Mouse (Mus musculus) testis, adult 2 months (tissue): ENCODE results near the gene Zbtb48. TPM values are rescaled to one million over a fixed set of nuclear protein-coding genes. Genes with fewer than 3 reads are reported as not detected.
"Not testable (repeated sequence)": the region's sequence is repeated elsewhere in the genome, so short reads cannot be mapped to it uniquely, and the experiment has no call there.

Source experiments
- H3K27ac ChIP-seq: fragments of 200-500 bp; 2 replicates; pipeline ENCODE4 v1.5.1; 2012; ENCODE audit warnings: low read depth, low read length; ENCODE audit not compliant: control insufficient read depth, insufficient read depth
- H3K27me3 ChIP-seq: fragments of 200-500 bp; 2 replicates; pipeline ENCODE4 v1.6.1; 2012; ENCODE audit warnings: mild to moderate bottlenecking, low read length, moderate library complexity; ENCODE audit not compliant: control insufficient read depth, insufficient read depth
- H3K36me3 ChIP-seq: fragments of 200-500 bp; 2 replicates; pipeline ENCODE4 v1.6.1; 2012; ENCODE audit warnings: mild to moderate bottlenecking, low read length; ENCODE audit not compliant: control insufficient read depth, insufficient read depth
- H3K4me1 ChIP-seq: fragments of 200-500 bp; 2 replicates; pipeline ENCODE4 v1.6.1; 2012; ENCODE audit warnings: low read length; ENCODE audit not compliant: control insufficient read depth, insufficient read depth
- H3K4me3 ChIP-seq: fragments of 200-500 bp; 2 replicates; pipeline ENCODE4 v1.5.1; 2012; ENCODE audit warnings: low read depth, mild to moderate bottlenecking, low read length, moderate library complexity, mixed read lengths; ENCODE audit not compliant: control insufficient read depth
- CTCF ChIP-seq: fragments of 200-500 bp; IDR thresholded peaks from 2 replicates; pipeline ENCODE4 v1.5.1; 2012; ENCODE audit warnings: low read depth, mild to moderate bottlenecking, inconsistent platforms, low read length, moderate library complexity; ENCODE audit not compliant: control insufficient read depth, insufficient read depth, insufficient replicate concordance
- POLR2A ChIP-seq: fragments of 200-500 bp; IDR thresholded peaks from 2 replicates; pipeline ENCODE4 v1.6.1; 2012; ENCODE audit warnings: low read depth, mild to moderate bottlenecking, inconsistent platforms, low read length, moderate library complexity; ENCODE audit not compliant: control insufficient read depth
- polyA plus RNA-seq: library from polyadenylated mRNA; depleted of rRNA; stranded (reverse); fragments of >200 nt; gene quantifications from 2 replicates; pipeline ENCODE4 v1.2.3, GENCODE M21; 2012

Gene Zbtb48
- polyA plus RNA-seq, 1 experiment = 18.2 TPM

GRCm38 (mm10) chr4:152039831-152040310 lies 12.4 kb upstream of the Zbtb48 start:
- TF ChIP-seq CTCF (no peak), POLR2A (no peak)
- no peaks in the 10 kb centered on the region for H3K27me3 ChIP-seq
- no peaks in the 10 kb centered on the region; the same call in 1 of the 2 replicates for H3K36me3 ChIP-seq
- H3K4me3 ChIP-seq = peak overlapping the region; percentile 91
- H3K27ac ChIP-seq = peak overlapping the region; percentile 7
- H3K4me1 ChIP-seq = peaks cover 8% of the 10 kb centered on the region

GRCm38 (mm10) chr4:152038985-152039830 lies 11.7 kb upstream of the Zbtb48 start, which contains the start of gene Nol9:
Gene Nol9, plus strand, starts transcription at chr4:152039321.
- Histone ChIP-seq H3K27ac (peak within 1 kb of the TSS; percentile 7), H3K4me3 (peak within 1 kb of the TSS; percentile 91), H3K27me3 (no peaks in the 10 kb centered on the region), H3K36me3 (no peaks in the 10 kb centered on the region; the same call in 1 of the 2 replicates), H3K4me1 (peaks cover 8% of the 10 kb centered on the region)
- TF ChIP-seq CTCF (peak; percentile 87), POLR2A (peak; percentile 71)

- TF ChIP-seq CTCF (no peak), POLR2A (no peak)
- Histone ChIP-seq H3K27ac (no peak within 1 kb of the TSS), H3K4me1 (peaks cover 8% of the 10 kb centered on the region), H3K4me3 (peak within 1 kb of the TSS; percentile 91), H3K36me3 (no peaks in the 10 kb centered on the region; the same call in 1 of the 2 replicates), H3K27me3 (no peaks in the 10 kb centered on the region)
Observed at GRCm38 (mm10) chr4:152038225-152038984, 10.9 kb upstream of the Zbtb48 start, which contains the start of gene Tas1r1. Gene Tas1r1, minus strand, starts transcription at chr4:152038568.

DNA sequence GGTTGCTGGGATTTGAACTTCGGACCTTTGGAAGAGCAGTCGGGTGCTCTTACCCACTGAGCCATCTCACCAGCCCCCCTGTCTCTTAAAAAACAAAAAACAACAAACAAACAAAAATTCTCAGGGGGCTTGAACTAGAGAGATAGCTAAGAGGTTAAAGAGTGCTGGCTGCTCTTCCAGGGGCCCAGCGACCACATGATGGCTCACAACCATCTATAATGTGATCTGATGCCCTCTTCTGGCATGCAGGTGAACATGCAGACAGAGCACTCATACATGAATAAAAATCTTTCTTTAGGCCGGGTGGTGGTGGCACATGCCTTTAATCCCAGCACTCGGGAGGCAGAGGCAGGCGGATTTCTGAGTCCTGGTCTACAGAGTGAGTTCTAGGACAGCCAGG lies 9.0 kb upstream of the Zbtb48 start:
- H3K4me1 ChIP-seq, H3K36me3 ChIP-seq, H3K4me3 ChIP-seq, H3K27me3 ChIP-seq, H3K27ac ChIP-seq: not testable (repeated sequence)

GRCm38 (mm10) chr4:152032922-152033321 lies 5.5 kb upstream of the Zbtb48 start:
- TF ChIP-seq POLR2A (no peak), CTCF (no peak)
- Histone ChIP-seq H3K27me3 (no peaks in the 10 kb centered on the region), H3K27ac (no peak overlapping the region; the same call in 1 of the 2 replicates)

GRCm38 (mm10) chr4:152029997-152030396 lies 2.5 kb upstream of the Zbtb48 start:
- H3K4me1 ChIP-seq = peaks cover 13% of the 10 kb centered on the region
- peak overlapping the region; percentile 83 for H3K4me3 ChIP-seq
- TF ChIP-seq POLR2A (no peak), CTCF (no peak)
- H3K27ac ChIP-seq = no peak overlapping the region
- no peaks in the 10 kb centered on the region; the same call in 1 of the 2 replicates for H3K36me3 ChIP-seq
- H3K27me3 ChIP-seq = no peaks in the 10 kb centered on the region

More at GRCm38 (mm10) chr4:152032922-152033321, 5.5 kb upstream of the Zbtb48 start:
- H3K4me1 ChIP-seq = peaks cover 8% of the 10 kb centered on the region
- peak overlapping the region; percentile 83 for H3K4me3 ChIP-seq
- no peaks in the 10 kb centered on the region; the same call in 1 of the 2 replicates for H3K36me3 ChIP-seq

- H3K4me3 ChIP-seq = peak overlapping the region; percentile 95
- H3K4me1 ChIP-seq = peaks cover 13% of the 10 kb centered on the region
- no peaks in the 10 kb centered on the region for H3K27me3 ChIP-seq
- no peak overlapping the region for H3K27ac ChIP-seq
- H3K36me3 ChIP-seq = no peaks in the 10 kb centered on the region; the same call in 1 of the 2 replicates
- no peak for TF ChIP-seq CTCF
- TF ChIP-seq POLR2A = no peak
Observed at GRCm38 (mm10) chr4:152029087-152029486, 1.6 kb upstream of the Zbtb48 start.
